Mouse (Mus musculus): ENCODE data around the gene Peak1. TPM values are rescaled to one million over a fixed set of nuclear protein-coding genes. Genes with fewer than 3 reads are reported as not detected.

Peak1 gene
- polyA plus RNA-seq, 1 experiment from 2014 or later = 9.7 TPM

DNA sequence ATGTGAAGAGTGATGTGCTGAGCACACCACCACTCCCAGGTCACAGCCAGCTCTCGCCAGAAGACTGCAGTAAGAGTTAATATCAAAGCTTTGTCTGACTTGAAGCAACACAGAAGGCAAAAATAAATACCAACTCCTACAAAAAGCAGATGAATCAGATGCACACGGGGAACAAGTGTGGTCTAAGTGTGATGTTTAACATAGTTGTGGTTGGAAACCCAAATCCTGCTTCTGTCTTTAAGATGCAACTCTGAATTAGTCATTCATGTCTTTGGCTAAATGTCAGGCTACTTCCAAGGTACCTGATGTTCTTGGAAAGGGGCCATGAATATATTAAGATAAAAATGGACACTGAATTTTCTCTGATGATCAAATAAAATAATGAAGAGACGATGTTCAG lies 144.3 kb downstream of the Peak1 start:
- H3K27me3 ChIP-seq = no peaks in the 10 kb centered on the region
- 85% methylated on average over 3 of the region's 3 CpGs for WGBS
- H3K9me3 ChIP-seq = no peaks in the 10 kb centered on the region
- no peaks in the 10 kb centered on the region for H3K36me3 ChIP-seq
- no peak overlapping the region for H3K27ac ChIP-seq
- no peak overlapping the region for H3K4me3 ChIP-seq
- H3K4me2 ChIP-seq (replicated peaks) = no peak overlapping the region
- no peak for ATAC-seq (ENCODE audit: low FRiP score, low read depth)
- no peak overlapping the region for H3K9ac ChIP-seq
- no peaks in the 10 kb centered on the region for H3K4me1 ChIP-seq

DNA sequence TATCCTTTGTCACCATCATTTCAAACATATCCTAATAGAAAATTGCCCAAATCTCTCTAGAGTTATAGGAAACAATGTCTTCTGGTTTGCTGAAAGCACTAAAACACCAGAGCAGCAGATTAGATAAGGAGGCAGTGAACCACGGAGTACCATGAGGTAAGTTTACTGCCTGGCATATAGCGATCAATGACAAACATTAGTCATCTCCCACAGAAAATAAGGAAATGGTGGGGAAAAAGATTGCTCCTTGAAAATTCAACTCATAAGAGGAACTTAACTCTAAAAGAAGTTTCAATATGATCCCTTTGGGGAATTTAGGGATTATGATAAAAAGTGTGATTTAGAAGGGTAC lies 145.6 kb downstream of the Peak1 start:
- Histone ChIP-seq H3K4me2 (replicated peaks) (no peak overlapping the region), H3K9me3 (no peaks in the 10 kb centered on the region), H3K36me3 (no peaks in the 10 kb centered on the region), H3K27me3 (no peaks in the 10 kb centered on the region), H3K4me3 (no peak overlapping the region), H3K4me1 (no peaks in the 10 kb centered on the region), H3K9ac (no peak overlapping the region), H3K27ac (no peak overlapping the region)
- 81% methylated on average over 2 of the region's 2 CpGs for WGBS
- no peak for ATAC-seq (ENCODE audit: low FRiP score, low read depth)

GRCm38 (mm10) chr9:56271326-56272246 lies 146.3 kb downstream of the Peak1 start:
- WGBS = 87% methylated on average over 21 of the region's 21 CpGs
- Histone ChIP-seq H3K4me1 (no peaks in the 10 kb centered on the region), H3K4me2 (replicated peaks) (no peak overlapping the region), H3K27ac (no peak overlapping the region), H3K36me3 (no peaks in the 10 kb centered on the region), H3K9me3 (no peaks in the 10 kb centered on the region), H3K27me3 (no peaks in the 10 kb centered on the region), H3K4me3 (no peak overlapping the region), H3K9ac (no peak overlapping the region)
- no peak for ATAC-seq (ENCODE audit: low FRiP score, low read depth)

GRCm38 (mm10) chr9:56269101-56269500 lies 148.8 kb downstream of the Peak1 start:
- WGBS = 72% methylated on average over 3 of the region's 3 CpGs

DNA sequence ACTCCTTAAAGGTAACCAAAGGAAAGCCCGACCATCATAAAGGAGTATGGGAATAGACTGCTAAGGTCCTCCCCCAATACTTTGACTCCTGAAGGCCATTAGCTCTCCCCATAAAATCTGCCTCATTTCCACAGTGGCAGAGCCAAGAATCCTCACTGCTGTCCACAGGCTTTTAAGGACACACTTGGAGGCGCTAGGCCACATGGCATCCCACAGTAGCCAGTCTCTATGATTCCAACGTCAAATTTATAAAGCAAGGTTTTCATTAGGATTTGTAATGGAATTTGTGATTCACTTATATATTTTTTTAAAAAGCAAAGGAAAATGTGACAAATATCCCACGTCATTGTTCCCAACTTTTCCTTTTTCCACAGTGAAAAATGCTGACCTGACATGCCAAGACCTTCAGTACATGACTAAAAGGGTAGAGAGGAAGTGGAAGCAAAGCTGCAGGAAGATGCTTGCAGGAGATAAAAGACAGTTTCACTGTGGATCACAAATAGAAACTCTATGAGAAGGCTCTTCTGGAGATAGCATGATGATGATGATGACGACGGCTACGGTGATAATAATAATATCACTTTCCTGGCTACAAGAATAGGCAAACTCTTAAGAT lies 151.6 kb downstream of the Peak1 start:
- H3K36me3 ChIP-seq = no peaks in the 10 kb centered on the region
- H3K9me3 ChIP-seq = no peaks in the 10 kb centered on the region
- H3K4me2 ChIP-seq (replicated peaks) = no peak overlapping the region
- H3K4me3 ChIP-seq = no peak overlapping the region
- H3K27me3 ChIP-seq = no peaks in the 10 kb centered on the region
- ATAC-seq (ENCODE audit: low FRiP score, low read depth) = no peak
- WGBS = 76% methylated on average over 7 of the region's 7 CpGs
- H3K27ac ChIP-seq = no peak overlapping the region
- no peaks in the 10 kb centered on the region for H3K4me1 ChIP-seq
- H3K9ac ChIP-seq = no peak overlapping the region

More at GRCm38 (mm10) chr9:56269101-56269500, 148.8 kb downstream of the Peak1 start:
- Histone ChIP-seq H3K4me2 (replicated peaks) (no peak overlapping the region), H3K4me1 (no peaks in the 10 kb centered on the region), H3K9me3 (no peaks in the 10 kb centered on the region), H3K4me3 (no peak overlapping the region), H3K9ac (no peak overlapping the region), H3K27ac (no peak overlapping the region), H3K27me3 (no peaks in the 10 kb centered on the region), H3K36me3 (no peaks in the 10 kb centered on the region)
- no peak for ATAC-seq (ENCODE audit: low FRiP score, low read depth)

GRCm38 (mm10) chr9:56265460-56266199 lies 152.2 kb downstream of the Peak1 start:
- ATAC-seq (ENCODE audit: low FRiP score, low read depth) = no peak
- peaks cover under 1% of the 10 kb centered on the region for H3K9me3 ChIP-seq
- no peaks in the 10 kb centered on the region for H3K4me1 ChIP-seq
- WGBS = 76% methylated on average over 5 of the region's 5 CpGs
- H3K36me3 ChIP-seq = no peaks in the 10 kb centered on the region
- no peak overlapping the region for H3K4me2 ChIP-seq (replicated peaks)
- H3K27ac ChIP-seq = no peak overlapping the region
- no peaks in the 10 kb centered on the region for H3K27me3 ChIP-seq
- no peak overlapping the region for H3K4me3 ChIP-seq
- H3K9ac ChIP-seq = no peak overlapping the region

DNA sequence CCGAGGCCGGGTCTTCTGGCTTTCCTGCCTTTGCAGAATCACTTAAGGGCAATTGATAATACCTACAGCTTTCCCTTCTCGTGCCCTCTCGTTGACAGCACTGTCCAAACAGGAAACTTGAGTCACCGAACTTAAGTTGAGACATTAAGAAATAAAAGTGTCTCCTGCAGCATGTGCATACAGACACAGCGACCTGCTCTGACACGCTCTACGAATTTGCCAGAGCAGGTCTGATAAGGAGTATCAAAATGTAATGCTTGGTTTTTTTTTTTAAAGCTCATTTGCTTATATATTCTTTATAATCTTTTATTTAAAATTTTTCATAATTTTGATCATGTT lies 152.9 kb downstream of the Peak1 start:
- Histone ChIP-seq H3K9me3 (peaks cover 6% of the 10 kb centered on the region), H3K4me3 (no peak overlapping the region), H3K4me1 (no peaks in the 10 kb centered on the region), H3K4me2 (replicated peaks) (no peak overlapping the region), H3K36me3 (peaks cover 5% of the 10 kb centered on the region), H3K27ac (no peak overlapping the region), H3K9ac (no peak overlapping the region), H3K27me3 (no peaks in the 10 kb centered on the region)
- no peak for ATAC-seq (ENCODE audit: low FRiP score, low read depth)
- 45% methylated on average over 8 of the region's 8 CpGs for WGBS

DNA sequence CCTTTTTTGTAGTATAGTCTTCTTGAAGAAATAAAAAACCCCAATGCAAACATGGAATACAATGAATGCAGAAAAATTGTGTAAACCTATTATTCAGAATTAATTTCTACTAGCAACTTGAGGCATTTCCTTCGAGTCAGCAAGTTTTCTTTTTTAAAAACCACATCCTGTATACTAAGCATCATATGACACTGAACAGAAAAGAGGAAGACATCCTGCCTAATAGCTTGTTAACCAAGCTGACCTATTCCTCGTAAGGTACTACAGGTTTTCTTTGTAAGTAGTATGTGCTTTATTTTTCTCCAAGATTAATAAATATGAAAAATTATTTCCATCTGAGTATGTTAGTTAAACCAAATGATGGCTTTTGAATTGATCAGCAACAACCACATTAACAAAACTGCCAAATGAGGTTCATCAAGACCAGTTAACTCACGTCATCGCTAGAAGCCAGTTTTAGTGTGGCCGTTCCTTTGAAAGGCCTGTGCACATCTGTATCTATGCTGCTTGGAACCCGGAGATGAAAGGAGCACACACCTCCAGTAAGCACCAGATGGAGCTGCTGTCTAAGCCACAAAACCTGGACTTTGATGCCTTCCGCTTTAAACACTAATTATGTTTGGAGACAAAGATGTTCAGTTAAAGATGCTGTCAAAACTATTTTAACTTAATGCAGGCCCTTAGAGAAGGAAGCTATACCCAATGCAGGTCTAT lies 153.4 kb downstream of the Peak1 start:
- WGBS = 26% methylated on average over 7 of the region's 7 CpGs

GRCm38 (mm10) chr9:56263055-56263454 lies 154.8 kb downstream of the Peak1 start:
- H3K36me3 ChIP-seq = peaks cover 22% of the 10 kb centered on the region
- 63% methylated on average over 1 of the region's 1 CpGs for WGBS
- no peak for ATAC-seq (ENCODE audit: low FRiP score, low read depth)
- peaks cover 6% of the 10 kb centered on the region for H3K9me3 ChIP-seq
- no peak overlapping the region for H3K9ac ChIP-seq
- no peaks in the 10 kb centered on the region for H3K4me1 ChIP-seq
- H3K27ac ChIP-seq = no peak overlapping the region
- no peak overlapping the region for H3K4me2 ChIP-seq (replicated peaks)
- no peaks in the 10 kb centered on the region for H3K27me3 ChIP-seq
- no peak overlapping the region for H3K4me3 ChIP-seq

More for the DNA sequence above, 153.4 kb downstream of the Peak1 start:
- no peaks in the 10 kb centered on the region for H3K4me1 ChIP-seq
- H3K27me3 ChIP-seq = no peaks in the 10 kb centered on the region
- peaks cover 6% of the 10 kb centered on the region for H3K9me3 ChIP-seq
- H3K4me2 ChIP-seq (replicated peaks) = no peak overlapping the region
- H3K4me3 ChIP-seq = no peak overlapping the region
- no peak overlapping the region for H3K27ac ChIP-seq
- ATAC-seq (ENCODE audit: low FRiP score, low read depth) = no peak
- H3K9ac ChIP-seq = no peak overlapping the region
- peaks cover 10% of the 10 kb centered on the region for H3K36me3 ChIP-seq

DNA sequence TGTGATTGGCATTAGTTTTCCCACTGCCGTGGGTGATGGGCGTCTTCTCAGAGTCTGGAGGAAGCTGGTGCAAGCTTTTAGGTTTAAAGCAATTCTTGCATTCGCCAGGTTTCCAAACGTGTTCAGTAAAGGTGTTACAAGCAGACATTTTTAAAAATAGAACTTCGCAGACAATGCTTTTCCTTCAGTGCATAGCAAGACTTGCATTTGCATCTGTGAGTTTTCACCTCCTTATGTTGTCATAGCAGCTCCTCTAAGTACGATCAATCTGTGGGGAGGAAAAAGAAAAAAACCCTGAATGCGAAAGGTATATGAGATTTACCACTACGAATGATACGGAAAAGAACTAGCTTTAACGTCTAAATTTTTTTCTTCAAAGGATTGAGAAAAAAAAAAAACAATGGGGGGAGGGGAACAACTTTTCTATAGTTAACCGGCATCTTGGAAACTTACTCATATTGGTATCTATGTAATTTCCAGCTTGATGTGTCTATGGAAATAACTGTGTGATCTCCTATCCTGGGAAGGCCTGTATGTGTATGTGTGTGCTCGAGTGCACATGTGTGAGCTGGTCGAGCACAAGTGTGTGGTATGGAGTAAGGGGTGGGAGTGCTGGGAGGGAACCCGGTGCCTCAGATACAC lies 157.3 kb downstream of the Peak1 start:
- ATAC-seq (ENCODE audit: low FRiP score, low read depth) = no peak
- WGBS = 86% methylated on average over 14 of the region's 14 CpGs
- Histone ChIP-seq H3K4me3 (no peak overlapping the region), H3K27me3 (no peaks in the 10 kb centered on the region), H3K36me3 (peaks cover 23% of the 10 kb centered on the region), H3K9ac (no peak overlapping the region), H3K27ac (no peak overlapping the region), H3K4me2 (replicated peaks) (no peak overlapping the region), H3K9me3 (peaks cover 6% of the 10 kb centered on the region), H3K4me1 (no peaks in the 10 kb centered on the region)

GRCm38 (mm10) chr9:56259790-56260494 lies 157.9 kb downstream of the Peak1 start:
- ATAC-seq (ENCODE audit: low FRiP score, low read depth) = no peak
- peaks cover 6% of the 10 kb centered on the region for H3K9me3 ChIP-seq
- H3K27me3 ChIP-seq = no peaks in the 10 kb centered on the region
- H3K27ac ChIP-seq = no peak overlapping the region
- peaks cover 23% of the 10 kb centered on the region for H3K36me3 ChIP-seq
- no peak overlapping the region for H3K9ac ChIP-seq
- H3K4me1 ChIP-seq = no peaks in the 10 kb centered on the region
- 88% methylated on average over 22 of the region's 22 CpGs for WGBS
- no peak overlapping the region for H3K4me2 ChIP-seq (replicated peaks)
- H3K4me3 ChIP-seq = no peak overlapping the region
